ENCODE assay signal across 16 mouse cellular contexts in genomic region chr3:34470721-34471120, GRCm38 (mm10).
DNase-seq lines count a peak whose midpoint lies in the region; ATAC-seq lines count a peak whose summit lies in the region.
"Had no signal": no experiment of that assay in that cellular context is flagged by ENCODE, and none has a peak within 500 bp of the region (broad histone marks: within the 10 kb centered on the region; RNA-seq: fewer than 3 reads in every experiment).

No protein-coding gene starts in this region.

- DNase-seq in frontal cortex, postnatal 14 days (ENCODE audit: low spot score in 2 of 2) = no peak
- peak; percentile 10 for DNase-seq in right cerebral cortex, adult 18-20 months
- no peak for DNase-seq in right cerebral cortex, postnatal 14 days
- peak; percentile 71 for DNase-seq in brain, adult 2 months (ENCODE audit: low read depth, low spot score)
- no peak for DNase-seq in kidney, adult 8-10 months
- DNase-seq in retina, postnatal 1 day = no peak
- DNase-seq: cerebellum, adult 18-20 months; heart, adult 18-20 months; lung, adult 2 months; thymus, postnatal 36 days had no signal

- ATAC-seq in frontal cortex, adult (ENCODE audit: low TSS enrichment) = peak; percentile 82; the same call in 1 of the 2 replicates
- ATAC-seq: activated CD4-positive, CD25-positive, alpha-beta regulatory T cell, adult 4 months; CD4-positive, CD25-positive, alpha-beta regulatory T cell, adult 4 months; forebrain, embryonic 16.5 days; hindbrain, embryonic 16.5 days; intestine, embryonic 16.5 days had no signal

Comparison
In these comparisons a context has a peak if more than half of its experiments do, and no peak if none do; other contexts are left out.
1. DNase-seq: peak in right cerebral cortex, adult 18-20 months (single experiment) and brain, adult 2 months (single experiment); none in frontal cortex, postnatal 14 days (0 of 2), right cerebral cortex, postnatal 14 days (single experiment), kidney, adult 8-10 months (0 of 2) and retina, postnatal 1 day (single experiment).